Mouse (Mus musculus) layer of hippocampus, adult 9-11 months (tissue): Measurements from ENCODE around the gene Cyp39a1.

ENCODE experiments used
- DNase-seq: peaks from one replicate; pipeline ENCODE4 v3.0.0; 2022

Cyp39a1 gene

DNA sequence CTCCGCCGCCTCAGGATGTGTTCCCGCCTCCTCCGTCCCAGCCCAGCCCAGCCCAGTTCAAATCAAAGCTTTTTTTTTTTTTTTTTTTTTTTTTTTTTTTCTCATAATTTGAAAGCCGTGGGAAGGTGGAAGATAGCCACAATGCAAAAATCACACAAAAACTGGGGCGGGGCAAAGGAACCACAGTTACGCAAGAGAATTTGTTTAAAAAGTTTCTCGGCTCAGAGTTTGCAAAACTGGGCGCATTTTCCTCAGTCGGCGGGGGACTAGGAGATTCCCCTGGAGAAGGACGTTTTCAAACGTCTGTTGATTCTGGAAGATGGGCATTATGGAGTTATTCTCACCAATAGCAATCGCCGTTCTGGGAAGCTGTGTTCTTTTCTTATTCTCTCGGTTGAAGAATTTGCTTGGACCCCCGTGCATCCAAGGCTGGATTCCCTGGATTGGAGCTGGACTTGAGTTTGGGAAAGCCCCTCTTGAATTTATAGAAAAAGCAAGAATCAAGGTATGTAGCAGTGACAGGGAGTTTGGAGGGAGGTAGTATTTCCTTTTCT lies at the start of gene Cyp39a1:
Gene Cyp39a1, plus strand, starts transcription at position 136 of the 554 bp plus-strand sequence.
- no peak for DNase-seq

DNA sequence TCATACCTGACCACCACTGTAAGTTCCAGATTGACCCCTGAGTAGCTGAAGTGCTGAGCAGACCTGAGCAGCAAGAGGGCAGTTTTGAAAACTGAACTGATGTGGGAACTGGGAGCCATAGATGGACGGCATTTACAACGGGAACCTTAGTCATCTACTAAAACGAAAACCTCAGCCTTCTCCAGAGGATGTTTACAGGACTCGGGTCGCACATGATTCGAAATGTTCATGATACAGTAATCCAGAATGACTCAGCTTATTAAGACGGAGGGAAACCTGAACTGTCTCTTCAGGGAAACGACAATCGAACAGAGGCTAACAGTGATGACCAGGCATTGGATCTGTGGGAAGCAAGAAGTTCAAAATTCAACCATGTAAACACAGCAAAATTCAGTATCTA lies 48.1 kb upstream of the Cyp39a1 start:
- no peak for DNase-seq

DNA sequence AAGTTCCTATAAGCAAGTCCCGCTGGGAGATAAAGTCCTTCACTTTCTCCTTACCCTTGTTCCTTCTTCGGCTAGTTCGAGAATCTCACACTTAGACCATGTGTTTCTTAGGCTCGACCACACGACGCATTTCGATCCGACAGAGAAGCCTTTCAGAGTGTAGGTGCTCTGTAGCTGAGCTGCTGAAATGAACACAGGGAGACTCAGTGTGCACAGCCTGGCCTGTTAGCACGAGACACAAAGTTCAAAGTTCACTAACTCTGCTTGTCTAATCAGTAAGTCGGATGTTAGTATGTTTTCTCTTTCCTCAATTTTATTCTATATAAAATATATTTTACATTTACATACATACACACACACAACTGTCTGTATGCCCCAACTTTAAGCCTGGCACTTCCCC lies 45.1 kb upstream of the Cyp39a1 start:
- DNase-seq, result no peak

DNA sequence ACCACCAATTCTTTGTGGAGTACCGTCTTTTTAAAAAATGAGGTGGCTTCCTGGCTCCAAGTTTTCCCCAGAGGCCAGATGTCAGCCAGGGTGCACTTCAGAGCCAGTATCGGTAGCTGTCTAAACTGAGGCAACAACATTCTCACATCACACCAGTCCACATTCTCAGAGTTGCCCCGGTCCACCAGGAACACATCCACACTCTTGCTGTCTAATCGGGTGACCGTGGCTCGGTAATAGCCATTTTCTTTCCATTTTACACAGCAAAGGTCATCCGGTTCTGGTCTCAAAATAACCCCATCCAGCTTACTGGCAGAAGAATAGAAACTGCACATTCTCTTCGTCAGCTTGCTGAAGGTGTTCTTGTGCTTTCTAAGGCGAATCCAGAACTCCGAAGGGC lies 39.0 kb upstream of the Cyp39a1 start:
- DNase-seq, result no peak

DNA sequence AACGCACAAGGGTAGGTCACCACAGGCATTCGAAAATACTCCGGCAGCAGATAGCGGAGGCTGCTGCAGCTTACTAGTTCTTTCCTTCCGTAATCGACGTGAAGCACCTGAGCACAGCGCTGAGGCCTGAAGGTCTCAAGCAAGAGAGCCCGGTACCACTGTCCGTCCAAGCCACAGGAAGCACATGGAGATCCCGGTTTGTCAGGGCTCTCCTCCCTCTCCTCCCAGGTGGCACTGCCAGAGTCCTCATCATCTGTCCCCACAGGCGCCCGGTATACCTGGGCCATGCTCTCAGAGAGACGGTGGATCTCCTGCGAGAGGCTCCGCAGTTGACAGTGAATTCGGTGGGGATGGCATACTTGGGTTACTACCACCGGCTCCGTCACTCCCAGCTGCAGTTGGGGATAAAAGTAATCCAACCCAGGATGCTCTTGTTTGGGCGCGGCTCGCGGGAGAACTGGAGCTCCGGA lies 38.2 kb upstream of the Cyp39a1 start:
- no peak for DNase-seq

DNA sequence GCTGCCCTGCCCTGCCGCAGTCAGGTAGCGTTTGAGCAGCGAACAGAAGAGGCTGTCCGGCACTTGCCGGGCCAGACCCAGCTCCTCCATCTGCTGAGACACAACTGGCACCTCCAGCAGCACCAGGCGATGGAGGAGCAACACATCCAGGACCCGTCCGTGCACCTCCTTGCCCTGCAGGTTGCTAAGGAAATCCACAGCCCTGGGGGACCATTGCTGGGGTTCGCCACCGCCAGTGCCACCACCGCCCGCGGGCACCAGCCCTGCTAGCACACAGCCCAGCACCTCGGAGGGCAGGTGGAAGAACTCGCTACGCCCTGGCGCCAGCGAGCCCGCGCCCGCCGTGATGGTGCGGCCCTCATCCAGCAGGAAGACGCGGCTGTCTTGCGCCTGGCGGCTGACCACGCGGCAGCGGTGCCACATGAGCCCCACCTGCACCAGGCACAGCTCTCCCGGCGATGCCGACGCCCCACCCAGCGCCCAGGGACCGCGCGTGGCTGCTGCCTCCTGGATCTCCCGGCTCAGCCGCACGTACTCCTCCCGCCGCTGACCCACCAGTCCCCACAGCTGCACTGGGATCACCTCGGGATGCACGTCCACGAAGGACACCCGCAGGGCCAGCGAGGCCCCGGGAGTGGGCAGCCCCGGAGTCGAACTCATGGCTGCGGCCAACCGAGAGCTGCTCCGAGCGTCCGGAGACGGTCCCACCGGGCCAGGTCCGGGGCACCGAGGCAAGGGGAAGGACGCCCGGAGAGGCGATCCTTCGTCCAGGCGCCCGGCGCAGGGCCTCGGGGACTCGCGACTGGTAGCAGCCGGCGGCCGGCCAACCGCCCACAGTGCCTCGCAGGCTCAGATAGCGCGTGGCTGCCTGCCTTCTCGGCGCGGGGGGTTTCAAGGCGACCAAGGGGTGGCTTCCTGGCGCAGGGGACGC lies 37.5 kb upstream of the Cyp39a1 start, which contains the start of gene Tdrd6:
Gene Tdrd6, minus strand, starts transcription at position 804 of the 931 bp plus-strand sequence.
- no peak for DNase-seq

DNA sequence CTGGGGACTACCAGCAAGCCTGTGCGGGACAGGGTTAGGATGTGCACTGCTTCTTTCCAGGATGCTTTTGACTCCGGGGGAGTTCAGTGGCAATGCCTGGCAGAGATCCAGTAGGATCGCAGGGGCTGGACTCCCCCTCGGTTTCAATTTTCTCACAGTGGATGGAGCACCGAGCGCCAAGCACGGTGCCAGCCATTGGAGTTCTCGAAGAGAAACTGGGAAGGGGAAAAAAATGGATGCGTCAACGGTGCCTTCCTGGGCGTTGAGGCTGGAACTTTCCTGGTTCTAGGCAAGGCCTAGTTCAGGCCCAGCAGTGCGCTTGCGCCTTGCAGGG lies 36.8 kb upstream of the Cyp39a1 start:
- no peak for DNase-seq

DNA sequence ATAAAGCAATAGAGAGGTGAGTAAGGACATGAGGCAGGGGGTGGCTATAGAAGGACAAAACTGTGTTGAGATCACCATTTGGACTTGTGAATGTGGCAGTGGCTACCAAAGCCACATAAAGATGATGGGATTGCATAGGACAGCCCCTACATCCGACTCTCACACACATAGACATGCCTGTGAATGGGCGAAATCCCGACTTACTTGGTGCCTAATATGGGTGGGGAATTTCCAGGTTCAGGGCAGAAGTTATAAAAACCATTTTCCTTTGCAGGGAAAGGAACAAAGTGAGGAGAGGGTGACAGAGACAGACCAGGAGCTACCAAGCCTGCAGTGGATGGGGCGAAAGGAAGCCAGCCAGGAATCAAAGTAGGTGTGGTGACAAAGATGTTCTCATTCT lies 30.1 kb upstream of the Cyp39a1 start:
- no peak for DNase-seq

DNA sequence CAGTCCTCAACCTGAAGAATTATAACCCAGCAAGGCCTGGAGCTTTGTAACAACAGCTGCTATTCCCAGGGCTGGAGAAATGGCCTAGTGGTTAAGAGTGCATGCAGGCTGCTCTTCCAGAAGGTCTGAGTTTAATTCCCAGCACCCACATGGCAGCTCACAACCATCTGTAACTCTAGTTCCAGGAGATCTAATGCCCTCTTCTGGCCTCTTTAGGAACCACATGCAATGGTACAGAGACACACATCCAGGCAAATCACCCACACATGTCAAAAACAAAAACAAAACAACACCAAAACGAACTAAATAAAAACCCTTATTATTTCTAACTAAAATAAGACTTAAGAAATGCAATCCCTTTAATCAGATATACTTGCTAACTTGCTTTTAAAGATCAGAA lies 26.4 kb upstream of the Cyp39a1 start:
- DNase-seq, result no peak

DNA sequence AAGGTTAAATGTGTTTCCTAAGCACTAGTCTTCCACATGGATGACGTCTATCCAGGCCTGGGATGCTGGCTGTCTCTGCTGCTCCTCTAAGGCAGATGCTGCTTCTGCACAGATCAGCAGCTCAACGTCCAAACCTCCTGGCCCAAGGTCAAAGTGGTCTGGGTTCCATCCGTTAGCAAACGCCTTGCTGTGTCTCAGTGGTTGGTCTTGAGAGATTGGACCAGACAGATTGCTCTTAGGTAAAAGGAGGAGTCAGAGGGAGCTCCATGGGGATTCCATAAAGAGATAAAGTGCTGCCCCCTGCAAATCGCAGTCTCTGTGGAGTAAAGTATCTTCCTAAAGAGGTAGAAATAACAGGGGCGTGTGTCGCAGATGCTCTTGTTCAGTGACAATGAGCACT lies 24.0 kb upstream of the Cyp39a1 start:
- no peak for DNase-seq

DNA sequence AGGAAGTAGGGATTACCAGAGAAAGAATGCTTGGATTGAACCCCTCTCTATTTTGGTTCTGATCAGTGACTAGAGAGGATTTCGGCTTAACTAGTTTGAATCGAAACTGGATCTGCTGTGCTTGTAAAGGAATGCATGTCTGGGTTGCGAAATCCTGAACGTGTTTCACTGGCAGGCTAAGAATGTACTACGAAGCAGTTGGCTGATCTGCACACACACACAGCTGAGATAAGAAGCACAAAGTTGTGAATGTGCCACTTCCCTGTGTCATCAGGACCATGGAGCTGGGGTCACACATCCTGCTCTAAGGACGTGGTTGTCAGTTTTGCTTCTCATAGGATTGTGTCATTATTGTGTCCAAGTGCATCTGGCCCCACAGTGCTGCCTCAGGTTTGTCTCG lies 22.9 kb upstream of the Cyp39a1 start:
- no peak for DNase-seq

DNA sequence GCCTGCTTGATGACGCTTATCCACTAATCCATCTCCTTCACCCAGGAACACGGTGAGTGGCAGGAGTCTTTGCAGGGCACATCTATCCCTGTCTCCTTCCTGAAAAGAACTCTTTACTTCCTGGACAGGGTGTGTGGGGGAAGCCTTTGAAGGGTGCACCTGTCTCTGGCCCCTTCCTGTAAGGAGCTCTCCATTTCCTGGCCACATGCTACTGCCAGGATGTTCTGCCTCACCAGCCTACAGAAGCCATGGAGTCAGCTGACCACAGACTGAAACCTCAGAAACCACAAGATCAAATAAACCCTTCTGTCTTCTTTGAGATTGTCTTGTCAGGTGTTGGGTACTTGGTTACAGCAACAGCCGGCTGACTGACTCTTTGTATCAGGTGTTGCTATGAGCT lies 22.1 kb upstream of the Cyp39a1 start:
- DNase-seq, result no peak

DNA sequence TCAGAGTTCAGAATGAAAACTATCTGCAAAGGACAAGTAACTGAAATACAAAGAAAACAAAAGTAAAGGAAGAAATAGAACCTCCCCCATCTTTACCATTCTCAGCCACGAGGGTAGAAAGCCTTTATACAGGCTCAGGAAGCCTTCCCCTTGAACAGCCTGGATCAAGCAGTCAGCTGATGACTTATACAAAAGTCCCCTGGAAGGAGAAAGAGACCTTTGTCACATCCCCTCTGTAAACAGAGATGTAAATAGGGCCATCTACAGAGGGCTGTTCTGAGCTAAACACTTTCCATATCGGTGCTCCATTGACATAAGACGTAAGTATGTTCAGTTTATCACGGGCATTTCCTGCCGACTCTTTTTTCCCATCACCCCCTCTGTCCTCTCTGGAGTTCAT lies 20.3 kb upstream of the Cyp39a1 start:
- DNase-seq, result no peak

DNA sequence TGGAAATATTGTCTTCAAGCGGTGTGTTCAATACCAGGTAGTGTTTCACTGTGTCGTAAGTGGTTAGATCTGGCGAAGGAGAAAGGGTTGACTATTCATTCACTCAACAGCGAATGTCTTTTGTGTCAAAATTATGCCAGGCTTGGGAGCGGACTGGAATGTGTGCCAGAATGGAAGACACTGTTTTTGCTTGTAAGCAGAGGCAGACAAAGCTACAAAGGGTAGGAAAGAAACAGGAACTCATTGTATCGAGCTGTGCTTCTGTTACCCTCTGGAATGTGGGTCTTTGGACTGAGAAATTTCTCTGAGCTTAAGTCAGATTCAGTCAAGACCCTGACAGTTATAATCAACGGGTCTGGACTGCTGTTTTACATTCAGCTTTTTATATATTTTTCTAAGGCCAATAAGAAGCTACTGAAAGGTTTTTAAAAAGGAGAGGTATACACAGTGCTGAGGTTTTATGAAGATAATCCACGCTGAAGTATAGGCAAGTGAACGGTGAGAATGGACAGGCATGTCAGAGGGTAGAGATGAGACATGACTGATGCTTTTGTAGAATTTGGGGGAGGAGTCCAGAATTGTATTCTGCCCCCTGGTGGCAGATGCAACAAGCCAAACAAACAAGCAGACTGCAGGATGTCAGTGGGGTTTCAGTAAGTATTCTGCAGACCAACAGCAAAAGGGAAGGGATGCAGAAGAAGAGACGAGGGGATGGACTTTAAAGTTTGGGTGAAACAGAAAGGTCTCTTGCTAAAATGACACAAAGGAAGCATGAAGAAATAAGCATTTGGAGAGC lies 17.4 kb upstream of the Cyp39a1 start:
- DNase-seq, result no peak

DNA sequence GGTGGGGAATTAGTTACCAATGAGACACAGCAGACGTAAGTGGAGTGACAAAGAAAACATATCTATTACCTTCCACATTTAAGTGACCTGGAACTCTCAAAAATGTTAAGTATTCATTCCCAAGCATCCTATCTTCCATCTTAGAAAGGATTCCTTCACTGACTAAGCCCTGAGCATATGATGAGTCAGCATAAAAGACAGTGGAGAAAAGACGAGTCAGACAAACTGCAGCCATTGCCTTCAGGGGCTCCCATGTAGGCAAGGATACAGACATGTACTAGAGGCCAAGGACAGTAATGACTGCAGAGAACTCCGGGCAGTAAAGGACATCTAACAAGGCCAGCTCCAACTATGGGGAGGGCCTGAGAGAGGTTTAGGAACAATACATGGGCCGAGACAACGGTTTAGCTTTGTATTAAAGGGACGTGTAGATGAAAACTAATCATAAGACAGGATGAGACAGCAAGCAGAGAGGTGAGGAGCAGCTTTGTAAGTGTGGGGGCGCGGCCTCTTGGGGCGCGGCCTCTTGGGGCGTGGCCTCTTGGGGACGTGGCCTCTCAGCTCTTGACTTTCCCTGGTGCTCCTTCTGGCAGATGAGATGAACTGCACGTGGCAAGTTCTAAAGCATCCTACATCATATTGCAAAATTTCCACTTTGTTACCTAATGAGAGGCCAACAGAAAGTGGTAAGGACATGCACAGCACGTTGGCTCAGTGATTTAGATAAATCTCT lies 15.7 kb upstream of the Cyp39a1 start:
- no peak for DNase-seq

DNA sequence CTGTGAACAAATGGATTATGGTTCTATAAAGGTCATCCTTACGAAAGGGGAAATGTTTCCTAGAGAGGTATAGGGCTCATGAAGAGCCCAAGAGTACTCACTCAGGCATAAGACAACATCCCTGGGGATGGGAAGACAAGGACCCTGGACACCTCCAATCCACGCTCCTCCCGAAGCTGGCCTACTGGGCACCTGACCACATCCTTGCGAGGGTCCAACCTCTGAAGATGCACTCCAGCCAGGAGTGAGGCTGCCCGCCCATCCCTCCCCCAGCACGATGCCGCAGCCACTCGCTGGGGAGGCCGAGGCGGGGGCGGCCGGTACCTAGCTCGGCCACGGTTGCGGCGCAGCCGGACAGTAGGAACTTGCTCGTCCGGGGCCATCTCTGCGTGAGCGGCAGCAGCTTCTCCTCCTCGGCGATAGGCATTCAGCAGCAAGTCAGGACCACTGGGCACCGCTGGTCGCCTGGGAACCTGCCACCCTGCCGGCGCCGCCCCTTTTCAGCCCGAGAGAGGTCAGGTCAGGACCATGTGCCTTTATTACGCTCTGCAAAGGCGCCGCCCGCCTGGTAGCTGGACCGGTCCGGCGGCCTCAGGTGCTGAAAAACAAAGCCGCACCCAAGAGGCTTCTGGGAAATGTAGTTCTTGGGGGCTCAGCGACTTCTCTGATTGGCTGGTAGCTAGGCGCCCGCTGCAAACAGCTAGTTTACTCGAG lies 492 bp upstream of the Cyp39a1 start, which contains the start of gene Slc25a27:
Gene Slc25a27, minus strand, starts transcription at position 639 of the 714 bp plus-strand sequence.
- DNase-seq, result peak; percentile 91

DNA sequence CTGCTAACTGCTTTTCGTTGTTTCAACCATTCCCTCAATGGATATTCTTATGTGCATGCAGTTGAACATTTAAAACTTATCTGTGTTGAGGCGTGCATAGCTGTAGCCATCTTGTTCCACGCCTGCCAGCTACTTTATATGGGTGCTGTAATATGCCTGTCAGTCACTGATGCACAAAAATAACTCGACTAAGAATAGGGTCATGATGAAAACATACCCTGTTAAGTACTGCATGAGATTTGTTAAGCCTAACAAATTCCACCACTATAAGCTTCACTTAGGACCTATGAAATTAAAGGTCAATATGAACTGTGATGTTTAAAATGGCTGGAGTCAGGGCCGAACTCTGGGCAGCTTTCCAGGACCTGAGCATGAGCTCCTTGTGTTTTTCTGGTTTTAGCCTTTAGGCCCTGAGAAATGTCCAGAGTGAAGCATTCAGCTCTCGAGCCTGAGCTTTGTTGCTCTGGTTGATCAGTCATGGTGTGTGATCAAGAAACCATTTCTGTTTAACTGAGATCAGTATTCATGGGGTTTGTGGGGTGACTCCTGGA lies 2.0 kb downstream of the Cyp39a1 start:
- DNase-seq, result no peak

DNA sequence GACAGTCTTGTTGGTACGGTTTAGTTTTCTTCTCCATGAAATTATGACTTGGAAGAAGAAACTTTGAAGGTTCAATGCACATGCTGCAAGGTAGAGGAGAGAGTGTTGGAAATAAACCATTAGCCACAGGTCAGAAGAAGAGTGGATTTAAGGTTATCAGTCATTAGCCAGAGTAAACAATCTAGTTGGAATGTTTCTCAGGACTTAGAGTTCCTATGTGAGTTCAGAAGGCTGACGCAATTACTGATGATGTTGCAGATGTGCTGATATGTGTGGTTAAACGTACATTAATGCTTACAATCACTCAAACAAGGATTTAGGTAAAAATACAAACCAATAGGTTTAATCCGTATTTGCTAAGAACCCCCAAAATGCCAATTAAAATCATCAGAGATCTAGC lies 4.7 kb downstream of the Cyp39a1 start:
- no peak for DNase-seq

DNA sequence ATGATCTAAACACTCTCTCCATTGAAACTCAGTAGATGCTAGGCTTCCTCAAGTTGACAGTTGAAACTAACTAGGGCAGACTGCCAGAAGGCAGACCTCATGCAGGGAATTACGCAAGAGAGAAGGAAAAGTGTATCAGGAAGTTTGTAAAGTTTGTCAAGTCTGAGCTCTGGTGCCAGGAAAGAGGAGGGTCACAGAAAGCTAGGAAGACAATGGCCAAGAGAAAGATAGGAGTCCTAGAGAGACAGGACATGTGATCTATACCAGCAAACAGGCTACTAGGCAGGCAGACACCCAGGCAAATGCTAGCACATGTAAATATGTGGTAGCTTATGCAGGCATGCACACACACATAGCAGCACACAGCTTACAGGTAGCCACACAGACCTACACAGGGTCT lies 8.0 kb downstream of the Cyp39a1 start:
- no peak for DNase-seq

DNA sequence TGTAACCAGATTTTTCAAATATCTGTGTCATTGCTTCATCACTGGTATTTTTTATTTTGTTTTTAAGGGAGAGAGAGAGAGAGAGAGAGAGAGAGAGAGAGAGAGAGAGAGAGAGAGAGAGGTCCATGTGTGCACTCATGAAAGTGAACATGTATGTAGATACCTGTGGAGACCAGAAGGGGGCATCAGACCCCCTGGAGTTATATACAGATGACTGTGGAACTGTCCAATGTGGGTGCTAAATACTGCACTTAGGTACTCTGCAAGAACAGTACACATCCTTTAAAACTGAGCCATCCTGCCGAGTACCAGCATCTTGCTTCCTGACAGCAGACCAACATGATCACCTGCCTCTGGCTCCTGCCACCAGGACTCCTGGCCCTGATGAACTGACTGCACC lies 9.0 kb downstream of the Cyp39a1 start:
- no peak for DNase-seq

DNA sequence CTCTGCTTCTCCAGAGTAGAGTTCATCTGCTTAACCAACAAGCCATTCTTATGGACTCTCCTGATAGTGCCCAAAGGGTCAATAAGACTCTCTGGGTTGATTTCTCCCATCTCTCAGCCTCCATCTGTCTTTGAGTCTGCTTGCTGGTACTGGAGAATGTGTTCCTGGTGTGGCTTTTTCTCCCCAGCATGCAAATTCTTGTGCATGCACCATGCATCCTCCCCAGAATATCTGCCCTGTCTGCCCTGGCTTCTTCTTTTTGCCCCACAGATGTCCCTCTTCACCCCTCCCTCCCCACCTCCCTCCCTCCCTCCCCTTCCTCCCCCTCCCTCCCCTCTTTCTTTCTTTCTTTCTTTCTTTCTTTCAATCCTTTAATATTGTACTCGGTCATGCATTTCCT lies 10.1 kb downstream of the Cyp39a1 start:
- no peak for DNase-seq

DNA sequence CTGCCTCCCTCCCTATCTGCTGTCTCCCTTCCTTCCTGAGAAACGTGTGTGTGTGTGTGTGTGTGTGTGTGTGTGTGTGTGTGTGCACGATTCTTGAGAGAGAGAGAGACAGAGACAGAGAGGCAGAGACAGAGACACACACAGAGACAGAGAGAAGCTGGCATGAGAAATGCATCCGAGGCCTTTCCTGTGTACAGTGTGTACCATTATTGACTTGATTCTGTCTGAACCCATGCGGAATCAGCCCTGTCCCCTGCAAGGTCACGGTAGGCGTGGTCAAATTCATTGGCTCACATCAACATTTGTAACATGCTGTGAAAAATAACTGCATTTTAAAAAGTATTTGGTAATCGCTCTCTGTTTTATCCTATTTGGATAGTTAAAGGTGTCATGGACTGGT lies 16.9 kb downstream of the Cyp39a1 start:
- DNase-seq, result no peak
